Mouse (Mus musculus) intestine, embryonic 14.5 days (tissue): ENCODE data around the gene Tsen2. TPM values are rescaled to one million over a fixed set of nuclear protein-coding genes. Genes with fewer than 3 reads are reported as not detected.

Source experiments
- ATAC-seq: fragments of 200-750 bp; cut with Nextera tagmentation; replicated peaks from 2 replicates; pipeline ENCODE4 v1.8.0; 2017; ENCODE audit warnings: low read depth, moderate number of reproducible peaks, moderate TSS enrichment, moderate library complexity; ENCODE audit not compliant: low FRiP score, low TSS enrichment
- DNase-seq: peaks from one replicate; pipeline ENCODE4 v3.0.0-alpha.2; 2018; ENCODE audit warnings: low spot score
- H3K27ac ChIP-seq: fragments of 300-500 bp; sonication (generic); 2 replicates; pipeline ENCODE4 v1.5.1; 2014; ENCODE audit warnings: low read depth, mild to moderate bottlenecking, control low read depth
- H3K27me3 ChIP-seq: fragments of 300-500 bp; sonication (generic); replicated peaks from 2 replicates; pipeline ENCODE4 v1.6.1; 2014; ENCODE audit warnings: low read length, control low read depth; ENCODE audit not compliant: control insufficient read depth, insufficient read depth
- H3K36me3 ChIP-seq: fragments of 300-500 bp; sonication (generic); 2 replicates; pipeline ENCODE4 v1.6.1; 2014; ENCODE audit warnings: low read length, control low read depth; ENCODE audit not compliant: control insufficient read depth, insufficient read depth
- H3K4me1 ChIP-seq: fragments of 300-500 bp; sonication (generic); replicated peaks from 2 replicates; pipeline ENCODE4 v1.6.1; 2014; ENCODE audit warnings: low read length, control low read depth, mixed read lengths; ENCODE audit not compliant: control insufficient read depth, insufficient read depth
- H3K4me2 ChIP-seq: fragments of 300-500 bp; sonication (generic); 2 replicates; pipeline ENCODE4 v1.6.1; 2014; ENCODE audit warnings: low read length
- H3K4me3 ChIP-seq: fragments of 300-500 bp; sonication (generic); 2 replicates; pipeline ENCODE4 v1.5.1; 2014; ENCODE audit warnings: low read depth, low read length, control low read depth, mixed read lengths
- H3K9ac ChIP-seq: fragments of 300-500 bp; sonication (generic); 2 replicates; pipeline ENCODE4 v1.6.1; 2014; ENCODE audit warnings: mild to moderate bottlenecking, low read length
- H3K9me3 ChIP-seq: fragments of 300-500 bp; sonication (generic); 2 replicates; pipeline ENCODE4 v1.6.1; 2016; ENCODE audit warnings: low read length, control low read depth; ENCODE audit not compliant: control insufficient read depth
- WGBS: fragments of 180-500 bp; shearing (Covaris S2); extraction: QIAGEN DNeasy Blood & Tissue Kit; methylation state at CpG from one replicate; pipeline ENCODE4 v1.1.7; 2014; 5-methylcytosine and 5-hydroxymethylcytosine counted together
- polyA plus RNA-seq: library from polyadenylated mRNA; unstranded; fragments of >200 nt; fragmentation: Nextera tagmentation; extraction: Ambion mirVana; gene quantifications from 2 replicates; pipeline ENCODE4 v1.2.1, GENCODE M21; 2014

The Tsen2 gene
- polyA plus RNA-seq, 1 experiment from 2014 or later: 32.3 TPM

GRCm38 (mm10) chr6:115619818-115620217, 75.4 kb downstream of the Tsen2 start:
- ATAC-seq (no peak), DNase-seq (no peak)
- Histone ChIP-seq H3K27me3 (no peaks in the 10 kb centered on the region), H3K9ac (no peak overlapping the region), H3K27ac (no peak overlapping the region), H3K4me2 (no peak overlapping the region), H3K36me3 (peaks cover 100% of the 10 kb centered on the region), H3K4me3 (no peak overlapping the region), H3K4me1 (no peaks in the 10 kb centered on the region), H3K9me3 (no peaks in the 10 kb centered on the region)
- WGBS: 90% methylated on average over 10 of the region's 10 CpGs

GRCm38 (mm10) chr6:115620942-115621341, 76.5 kb downstream of the Tsen2 start:
- Histone ChIP-seq H3K36me3 (peaks cover 99% of the 10 kb centered on the region), H3K4me2 (no peak overlapping the region)
- DNase-seq: no peak

GRCm38 (mm10) chr6:115626121-115626520, 81.7 kb downstream of the Tsen2 start:
- no peak overlapping the region for H3K4me3 ChIP-seq
- no peaks in the 10 kb centered on the region for H3K27me3 ChIP-seq
- no peaks in the 10 kb centered on the region for H3K4me1 ChIP-seq
- no peak for ATAC-seq
- peaks cover 96% of the 10 kb centered on the region for H3K36me3 ChIP-seq
- no peak overlapping the region for H3K4me2 ChIP-seq
- no peaks in the 10 kb centered on the region for H3K9me3 ChIP-seq
- no peak overlapping the region for H3K9ac ChIP-seq
- no peak overlapping the region for H3K27ac ChIP-seq
- no peak for DNase-seq
- 89% methylated on average over 5 of the region's 5 CpGs for WGBS

More at GRCm38 (mm10) chr6:115620942-115621341, 76.5 kb downstream of the Tsen2 start:
- ATAC-seq: no peak
- H3K27ac ChIP-seq: no peak overlapping the region
- no peaks in the 10 kb centered on the region for H3K27me3 ChIP-seq
- H3K4me3 ChIP-seq: no peak overlapping the region
- no peak overlapping the region for H3K9ac ChIP-seq
- no peaks in the 10 kb centered on the region for H3K9me3 ChIP-seq
- no peaks in the 10 kb centered on the region for H3K4me1 ChIP-seq
- 45% methylated on average over 1 of the region's 1 CpGs for WGBS

Other genes starting within 250 kb of the Tsen2 start
- 11.6 and 13.6 TPM in 2 replicates for gene Pparg, start 183.7 kb upstream of the Tsen2 start, polyA plus RNA-seq
- gene Mkrn2os, start 47.9 kb downstream of the Tsen2 start, polyA plus RNA-seq: 26.2 and 32.0 TPM in 2 replicates
- 28.0 and 32.0 TPM in 2 replicates for gene Mkrn2, start 57.2 kb downstream of the Tsen2 start, polyA plus RNA-seq
- gene Raf1, start 132.0 kb downstream of the Tsen2 start, polyA plus RNA-seq: 114 and 122 TPM in 2 replicates
- gene Tmem40, start 217.7 kb downstream of the Tsen2 start, polyA plus RNA-seq: 0.48 and 0.51 TPM in 2 replicates
- 29.6 and 30.2 TPM in 2 replicates for gene Cand2, start 229.9 kb downstream of the Tsen2 start, polyA plus RNA-seq